Mouse (Mus musculus) cerebellum, adult 2 months (tissue): ENCODE measurements at regions not wholly inside any gene's neighbourhood (a gene's known extent, or its start where the extent isn't known, plus 50 kb on each side); places are given as distances from the start of the nearest gene placed in this dataset.

Experiments used
- CTCF ChIP-seq: fragments of 200-500 bp; IDR thresholded peaks from 2 replicates; pipeline ENCODE4 v1.5.1; 2011; ENCODE audit warnings: low read depth, mild to moderate bottlenecking, control low read depth, low read length, moderate library complexity, borderline replicate concordance; ENCODE audit not compliant: insufficient read depth
- POLR2A ChIP-seq: fragments of 200-500 bp; IDR thresholded peaks from 2 replicates; pipeline ENCODE4 v1.6.1; 2011; ENCODE audit warnings: low read length, control low read depth, borderline replicate concordance; ENCODE audit not compliant: insufficient read depth

DNA sequence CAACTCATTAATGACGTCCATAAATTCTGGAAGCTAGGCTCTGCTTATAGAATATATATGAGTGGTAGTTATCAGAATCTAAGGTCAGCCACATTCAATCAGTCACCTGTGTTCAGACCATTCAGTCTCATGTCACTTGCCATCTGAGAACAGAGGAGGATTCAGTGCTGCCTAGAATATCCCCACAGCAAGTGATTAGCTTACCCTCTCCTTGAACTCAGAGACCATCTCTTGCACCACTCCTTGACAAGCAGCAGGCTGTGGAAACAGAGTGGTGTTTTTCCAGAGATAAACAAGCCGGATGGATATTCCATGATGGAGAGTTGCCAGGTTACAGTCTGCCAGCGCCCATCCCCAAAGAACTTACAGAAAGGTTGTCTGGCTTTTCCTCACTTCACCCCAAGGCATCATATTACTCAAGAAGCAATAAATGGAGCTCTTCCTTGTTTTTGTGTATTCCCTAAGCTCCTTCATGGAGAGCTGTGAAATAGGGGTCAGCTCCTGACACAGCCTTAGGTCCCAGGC, 291.9 kb upstream of the Thbs1 start:
- TF ChIP-seq CTCF (no peak), POLR2A (no peak)
